Mouse (Mus musculus) heart, adult 2 months (tissue): ENCODE results near the gene Drd4. TPM values are rescaled to one million over a fixed set of nuclear protein-coding genes. Genes with fewer than 3 reads are reported as not detected.
"Not testable (repeated sequence)": the region's sequence is repeated elsewhere in the genome, so short reads cannot be mapped to it uniquely, and the experiment has no call there.

Experiments used
- DNase-seq, 2 experiments: peaks; one replicate each; pipeline ENCODE4 v3.0.0; 2021
- H3K27ac ChIP-seq: fragments of 200-600 bp; 2 replicates; pipeline ENCODE4 v1.8.1; 2022
- H3K27me3 ChIP-seq: fragments of 200-500 bp; 2 replicates; pipeline ENCODE4 v1.6.1; 2012; ENCODE audit warnings: mild to moderate bottlenecking, low read length, inconsistent platforms, mixed read lengths; ENCODE audit not compliant: control insufficient read depth, insufficient read depth
- H3K36me3 ChIP-seq: fragments of 200-500 bp; 2 replicates; pipeline ENCODE4 v1.6.1; 2012; ENCODE audit warnings: low read length, inconsistent platforms; ENCODE audit not compliant: control insufficient read depth, insufficient read depth
- H3K4me1 ChIP-seq: fragments of 200-500 bp; 2 replicates; pipeline ENCODE4 v1.6.1; 2011; ENCODE audit warnings: low read length; ENCODE audit not compliant: control insufficient read depth, insufficient read depth
- H3K4me3 ChIP-seq: fragments of 200-600 bp; 2 replicates; pipeline ENCODE4 v1.8.1; 2022
- H3K79me2 ChIP-seq: fragments of 200-500 bp; replicated peaks from 2 replicates; pipeline ENCODE4 v1.6.1; 2012; ENCODE audit warnings: mild to moderate bottlenecking, inconsistent platforms, low read length, moderate library complexity, mixed read lengths; ENCODE audit not compliant: control insufficient read depth, insufficient read depth
- H3K9ac ChIP-seq: fragments of 200-500 bp; 2 replicates; pipeline ENCODE4 v1.6.1; 2012; ENCODE audit warnings: low read depth, mild to moderate bottlenecking, control low read depth, inconsistent platforms, low read length, mixed read lengths
- CTCF ChIP-seq: fragments of 200-600 bp; IDR thresholded peaks from 2 replicates; pipeline ENCODE4 v1.8.1; 2022; ENCODE audit warnings: antibody characterized with exemption, mild to moderate bottlenecking, moderate library complexity
- EP300 ChIP-seq: fragments of 200-500 bp; IDR thresholded peaks from 2 replicates; pipeline ENCODE4 v1.6.1; 2011; ENCODE audit warnings: low read depth, low read length, control low read depth; ENCODE audit not compliant: insufficient read depth
- POLR2A ChIP-seq: fragments of 200-500 bp; IDR thresholded peaks from 2 replicates; pipeline ENCODE4 v1.6.1; 2011; ENCODE audit warnings: mild to moderate bottlenecking, low read depth, low read length, control low read depth; ENCODE audit not compliant: insufficient read depth
- WGBS: fragments of 180-500 bp; shearing (Covaris S2); methylation state at CpG from one replicate; pipeline ENCODE4 v1.1.7; 2018; 5-methylcytosine and 5-hydroxymethylcytosine counted together
- intact Hi-C: fragments of 180-260 bp; cut with DNase I; formaldehyde crosslinking; loops from one replicate; pipeline ENCODE4 v1.15.1; 2025
- long read RNA-seq: library from polyadenylated mRNA; stranded (forward); transcript quantifications from one replicate; pipeline ENCODE4 v2.0.0, GENCODE M21; 2021
- polyA plus RNA-seq: library from polyadenylated mRNA; depleted of rRNA; stranded (reverse); fragments of >200 nt; gene quantifications from 2 replicates; pipeline ENCODE4 v1.2.3, GENCODE M21; 2012; rRNA removed
- total RNA-seq, 2 experiments: library from RNA; stranded (reverse); gene quantifications; 2 replicates each; pipeline ENCODE4 v1.2.3; 2021

Gene Drd4
- total RNA-seq (not detected), polyA plus RNA-seq (0.04 TPM in 1 of 2 replicates, not detected in the other)
- long read RNA-seq: 0 reads

- H3K27me3 ChIP-seq: peaks cover 16% of the 10 kb centered on the region
- TF ChIP-seq CTCF (no peak), POLR2A (no peak), EP300 (no peak)
- H3K4me1 ChIP-seq: peaks cover 4% of the 10 kb centered on the region
- H3K27ac ChIP-seq: no peak within 1 kb of the TSS
- no peak within 1 kb of the TSS for H3K4me3 ChIP-seq
- intact Hi-C loops: no loop called here
- H3K36me3 ChIP-seq: no peaks in the 10 kb centered on the region
- no peak for DNase-seq
- H3K9ac ChIP-seq: peak within 1 kb of the TSS; percentile 29; the same call in 1 of the 2 replicates
- WGBS: 6% methylated on average over 44 of the region's 46 CpGs
- H3K79me2 ChIP-seq: no peaks in the 10 kb centered on the region
These were observed at the start of gene Drd4 for GRCm38 (mm10) chr7:141291921-141292582. TSS of gene Drd4 (plus strand) at chr7:141292006.

GRCm38 (mm10) chr7:141250486-141250885 is 41.3 kb upstream of the Drd4 start:
- intact Hi-C loops, DNase-seq, H3K4me1 ChIP-seq, H3K27me3 ChIP-seq, H3K27ac ChIP-seq, H3K9ac ChIP-seq, H3K4me3 ChIP-seq, H3K79me2 ChIP-seq, H3K36me3 ChIP-seq: not testable (repeated sequence)
- 77% methylated on average over 4 of the region's 4 CpGs for WGBS

- Histone ChIP-seq H3K4me3 (no peak overlapping the region), H3K9ac (no peak overlapping the region), H3K36me3 (no peaks in the 10 kb centered on the region; the same call in 1 of the 2 replicates), H3K4me1 (no peaks in the 10 kb centered on the region), H3K27me3 (no peaks in the 10 kb centered on the region), H3K27ac (no peak overlapping the region), H3K79me2 (no peaks in the 10 kb centered on the region)
- WGBS: 81% methylated on average over 10 of the region's 10 CpGs
- intact Hi-C loops: no loop called here
- TF ChIP-seq CTCF: no peak
- TF ChIP-seq EP300: no peak
- TF ChIP-seq POLR2A: no peak
- no peak for DNase-seq
These were observed 35.6 kb upstream of the Drd4 start for GRCm38 (mm10) chr7:141256159-141256558.

- H3K4me1 ChIP-seq: peaks cover 3% of the 10 kb centered on the region
- H3K4me3 ChIP-seq: no peak overlapping the region
- no peaks in the 10 kb centered on the region for H3K36me3 ChIP-seq
- no peak overlapping the region for H3K27ac ChIP-seq
- no peak for TF ChIP-seq EP300
- TF ChIP-seq CTCF: no peak
- no peak for TF ChIP-seq POLR2A
- no peak for DNase-seq
- H3K27me3 ChIP-seq: no peaks in the 10 kb centered on the region
- WGBS: 69% methylated on average over 3 of the region's 3 CpGs
- H3K9ac ChIP-seq: no peak overlapping the region
- intact Hi-C loops: no loop called here
- H3K79me2 ChIP-seq: no peaks in the 10 kb centered on the region
These were observed 30.3 kb upstream of the Drd4 start for GRCm38 (mm10) chr7:141261480-141261879.

- Histone ChIP-seq H3K27me3 (no peaks in the 10 kb centered on the region), H3K4me1 (peaks cover 5% of the 10 kb centered on the region), H3K4me3 (no peak overlapping the region), H3K9ac (no peak overlapping the region), H3K79me2 (no peaks in the 10 kb centered on the region), H3K27ac (no peak overlapping the region), H3K36me3 (no peaks in the 10 kb centered on the region)
- no peak for DNase-seq
- 83% methylated on average over 13 of the region's 13 CpGs for WGBS
- intact Hi-C loops: no loop called here
- no peak for TF ChIP-seq EP300
- TF ChIP-seq CTCF: no peak
- TF ChIP-seq POLR2A: no peak
These were observed 28.2 kb upstream of the Drd4 start for GRCm38 (mm10) chr7:141263640-141264039.

- Histone ChIP-seq H3K27me3 (no peaks in the 10 kb centered on the region), H3K4me3 (no peak overlapping the region), H3K27ac (no peak overlapping the region), H3K36me3 (no peaks in the 10 kb centered on the region), H3K4me1 (peaks cover 5% of the 10 kb centered on the region), H3K79me2 (no peaks in the 10 kb centered on the region), H3K9ac (no peak overlapping the region)
- 79% methylated on average over 11 of the region's 11 CpGs for WGBS
- no peak for DNase-seq
- intact Hi-C loops: no loop called here
- TF ChIP-seq EP300 (no peak), POLR2A (no peak), CTCF (no peak)
These were observed 27.6 kb upstream of the Drd4 start for GRCm38 (mm10) chr7:141264041-141264700.
